Mouse (Mus musculus) MEL (cell line): ENCODE measurements around the gene Gnpnat1. TPM values are rescaled to one million over a fixed set of nuclear protein-coding genes. Genes with fewer than 3 reads are reported as not detected.
A peak's percentile ranks its signal among the peaks of the same experiment; 100 is the strongest.

Experiments
- DNase-seq: peaks from one replicate; pipeline ENCODE4 v3.0.0; 2011; ENCODE audit warnings: low read depth, low spot score
- H3K27ac ChIP-seq: 2 replicates; pipeline ENCODE4 v1.5.1; 2012; ENCODE audit warnings: low read depth, mild to moderate bottlenecking, control low read depth, low read length, moderate library complexity; ENCODE audit not compliant: control insufficient read depth
- H3K27me3 ChIP-seq, 2 experiments: fragments of 150-350 bp in 1 of 2; sonication (generic) in 1 of 2; 2 replicates each; pipeline ENCODE4 v1.6.1; 2012; ENCODE audit warnings: low read length in 2 of 2, mild to moderate bottlenecking in 2 of 2, improper control_type of control experiment in 1 of 2, moderate library complexity in 1 of 2; ENCODE audit not compliant: insufficient read depth in 2 of 2, control insufficient read depth in 1 of 2
- H3K36me3 ChIP-seq, 2 experiments: 2 replicates each; pipeline ENCODE4 v1.6.1; 2012 to 2014; ENCODE audit warnings: low read length in 2 of 2, improper control_type of control experiment in 1 of 2, inconsistent platforms in 1 of 2, mild to moderate bottlenecking in 1 of 2; ENCODE audit not compliant: insufficient read depth in 2 of 2, control insufficient read depth in 1 of 2
- H3K4me1 ChIP-seq, 2 experiments: fragments of 150-350 bp in 1 of 2; sonication (generic) in 1 of 2; 2 replicates each; pipeline ENCODE4 v1.6.1; 2012; ENCODE audit warnings: low read length in 2 of 2, improper control_type of control experiment in 1 of 2, mild to moderate bottlenecking in 1 of 2; ENCODE audit not compliant: insufficient read depth in 2 of 2, control insufficient read depth in 1 of 2
- H3K4me3 ChIP-seq, 2 experiments: fragments of 150-350 bp in 1 of 2; sonication (generic) in 1 of 2; 2 replicates each; pipeline ENCODE4 v1.5.1; 2012; ENCODE audit warnings: low read depth in 2 of 2, low read length in 2 of 2, mild to moderate bottlenecking in 2 of 2, moderate library complexity in 2 of 2, control low read depth in 1 of 2, improper control_type of control experiment in 1 of 2; ENCODE audit not compliant: control insufficient read depth in 1 of 2, insufficient read depth in 1 of 2
- H3K79me2 ChIP-seq: 2 replicates; pipeline ENCODE4 v1.6.1; 2012; ENCODE audit warnings: mild to moderate bottlenecking, low read length, moderate library complexity; ENCODE audit not compliant: control insufficient read depth, poor library complexity, insufficient read depth
- H3K9ac ChIP-seq: 2 replicates; pipeline ENCODE4 v1.6.1; 2012; ENCODE audit warnings: low read depth, mild to moderate bottlenecking, control low read depth, low read length, moderate library complexity; ENCODE audit not compliant: control insufficient read depth, poor library complexity, severe bottlenecking
- H3K9me3 ChIP-seq: fragments of 150-350 bp; sonication (generic); replicated peaks from 2 replicates; pipeline ENCODE4 v1.6.1; 2012; ENCODE audit warnings: mild to moderate bottlenecking, low read length, improper control_type of control experiment, moderate library complexity; ENCODE audit not compliant: insufficient read depth
- BHLHE40 ChIP-seq: IDR thresholded peaks from 2 replicates; pipeline ENCODE4 v1.6.1; 2012; ENCODE audit warnings: low read depth, mild to moderate bottlenecking, inconsistent platforms, low read length, improper control_type of control experiment, borderline replicate concordance
- CHD1 ChIP-seq: IDR thresholded peaks from 2 replicates; pipeline ENCODE4 v1.6.1; 2012; ENCODE audit warnings: low read depth, mild to moderate bottlenecking, inconsistent platforms, low read length, improper control_type of control experiment
- CTCF ChIP-seq, 3 experiments: IDR thresholded peaks in 2 of 3; conservative IDR thresholded peaks in 1 of 3; 2 replicates each; pipeline ENCODE4 v1.5.1; 2011 to 2012; ENCODE audit warnings: low read length in 3 of 3, low read depth in 2 of 3, mild to moderate bottlenecking in 2 of 3, improper control_type of control experiment in 1 of 3, inconsistent platforms in 1 of 3, mixed read lengths in 1 of 3, moderate library complexity in 1 of 3; ENCODE audit not compliant: control insufficient read depth in 1 of 3, insufficient read depth in 1 of 3, poor library complexity in 1 of 3, severe bottlenecking in 1 of 3
- EP300 ChIP-seq, 2 experiments: IDR thresholded peaks; 2 replicates each; pipeline ENCODE4 v1.6.1; 2011; ENCODE audit warnings: improper control_type of control experiment in 2 of 2, low read length in 2 of 2, low read depth in 1 of 2, mild to moderate bottlenecking in 1 of 2
- ETS1 ChIP-seq: IDR thresholded peaks from 2 replicates; pipeline ENCODE4 v1.6.1; 2012; ENCODE audit warnings: low read depth, mild to moderate bottlenecking, inconsistent platforms, low read length, improper control_type of control experiment, moderate library complexity
- GABPA ChIP-seq: IDR thresholded peaks from 2 replicates; pipeline ENCODE4 v1.6.1; 2012; ENCODE audit warnings: low read depth, mild to moderate bottlenecking, inconsistent platforms, low read length, improper control_type of control experiment, moderate library complexity
- JUND ChIP-seq: IDR thresholded peaks from 2 replicates; pipeline ENCODE4 v1.6.1; 2011; ENCODE audit warnings: low read depth, mild to moderate bottlenecking, improper control_type of control experiment, low read length
- KAT2A ChIP-seq: conservative IDR thresholded peaks from 2 replicates; pipeline ENCODE4 v1.6.1; 2012; ENCODE audit warnings: low read depth, low read length, improper control_type of control experiment, inconsistent platforms
- MAFK ChIP-seq: IDR thresholded peaks from 2 replicates; pipeline ENCODE4 v1.6.1; 2011; ENCODE audit warnings: low read depth, mild to moderate bottlenecking, low read length, improper control_type of control experiment, borderline replicate concordance
- MAX ChIP-seq: IDR thresholded peaks from 2 replicates; pipeline ENCODE4 v1.6.1; 2011; ENCODE audit warnings: low read length, improper control_type of control experiment
- MAZ ChIP-seq: IDR thresholded peaks from 2 replicates; pipeline ENCODE4 v1.6.1; 2012; ENCODE audit warnings: low read depth, mild to moderate bottlenecking, inconsistent platforms, low read length, improper control_type of control experiment
- MEF2A ChIP-seq: IDR thresholded peaks from 2 replicates; pipeline ENCODE4 v1.6.1; 2014; ENCODE audit warnings: low read depth, mild to moderate bottlenecking, inconsistent platforms, low read length, improper control_type of control experiment; ENCODE audit not compliant: poor library complexity, insufficient replicate concordance, severe bottlenecking; ENCODE audit errors: extremely low read depth
- MXI1 ChIP-seq: IDR thresholded peaks from 2 replicates; pipeline ENCODE4 v1.6.1; 2011; ENCODE audit warnings: mild to moderate bottlenecking, low read depth, low read length, improper control_type of control experiment
- MYB ChIP-seq: IDR thresholded peaks from 2 replicates; pipeline ENCODE4 v1.6.1; 2011; ENCODE audit warnings: mild to moderate bottlenecking, low read depth, low read length, improper control_type of control experiment
- MYC ChIP-seq: IDR thresholded peaks from 2 replicates; pipeline ENCODE4 v1.6.1; 2011; ENCODE audit warnings: low read depth, mild to moderate bottlenecking, low read length, improper control_type of control experiment, moderate library complexity
- POLR2A ChIP-seq, 2 experiments: IDR thresholded peaks; 2 replicates each; pipeline ENCODE4 v1.6.1; 2011 to 2012; ENCODE audit warnings: low read length in 2 of 2, mild to moderate bottlenecking in 2 of 2, control low read depth in 1 of 2, improper control_type of control experiment in 1 of 2, low read depth in 1 of 2, moderate library complexity in 1 of 2; ENCODE audit not compliant: control insufficient read depth in 1 of 2, insufficient read depth in 1 of 2, poor library complexity in 1 of 2
- POLR2AphosphoS2 ChIP-seq: IDR thresholded peaks from 2 replicates; pipeline ENCODE4 v1.6.1; 2011; ENCODE audit warnings: low read length, improper control_type of control experiment
- POLR2AphosphoS5 ChIP-seq: IDR thresholded peaks from 2 replicates; pipeline ENCODE4 v1.6.1; 2012; ENCODE audit warnings: low read depth, borderline replicate concordance, mild to moderate bottlenecking, inconsistent platforms, low read length, moderate library complexity, mixed read lengths
- RAD21 ChIP-seq: IDR thresholded peaks from 2 replicates; pipeline ENCODE4 v1.6.1; 2011; ENCODE audit warnings: mild to moderate bottlenecking, low read depth, low read length, improper control_type of control experiment
- RCOR1 ChIP-seq: IDR thresholded peaks from 2 replicates; pipeline ENCODE4 v1.6.1; 2012; ENCODE audit warnings: low read depth, mild to moderate bottlenecking, inconsistent platforms, low read length, improper control_type of control experiment
- TBP ChIP-seq: IDR thresholded peaks from 2 replicates; pipeline ENCODE4 v1.8.0; 2011; ENCODE audit warnings: low read depth, low read length, improper control_type of control experiment
- USF1 ChIP-seq: IDR thresholded peaks from 2 replicates; pipeline ENCODE4 v1.6.1; 2014; ENCODE audit warnings: low read depth, mild to moderate bottlenecking, inconsistent platforms, low read length, improper control_type of control experiment, moderate library complexity
- USF2 ChIP-seq, 2 experiments: IDR thresholded peaks; 2 replicates each; pipeline ENCODE4 v1.6.1; 2011 to 2012; ENCODE audit warnings: improper control_type of control experiment in 2 of 2, low read length in 2 of 2, borderline replicate concordance in 1 of 2, inconsistent platforms in 1 of 2, low read depth in 1 of 2, mild to moderate bottlenecking in 1 of 2; ENCODE audit not compliant: insufficient read depth in 1 of 2
- ZC3H11A ChIP-seq: IDR thresholded peaks from 2 replicates; pipeline ENCODE4 v1.6.1; 2012; ENCODE audit warnings: low read depth, mild to moderate bottlenecking, inconsistent platforms, low read length, improper control_type of control experiment
- ZKSCAN1 ChIP-seq: IDR thresholded peaks from 2 replicates; pipeline ENCODE4 v1.6.1; 2012; ENCODE audit warnings: low read depth, mild to moderate bottlenecking, inconsistent platforms, low read length, improper control_type of control experiment, moderate library complexity
- ZMIZ1 ChIP-seq: IDR thresholded peaks from 2 replicates; pipeline ENCODE4 v1.6.1; 2012; ENCODE audit warnings: low read depth, mild to moderate bottlenecking, inconsistent platforms, low read length, improper control_type of control experiment, moderate library complexity
- ZNF384 ChIP-seq: IDR thresholded peaks from 2 replicates; pipeline ENCODE4 v1.6.1; 2012; ENCODE audit warnings: low read depth, mild to moderate bottlenecking, inconsistent platforms, low read length, improper control_type of control experiment
- polyA plus RNA-seq, 2 experiments: library from polyadenylated mRNA; stranded (reverse) in 1 of 2; unstranded in 1 of 2; fragments of >175 nt in 1 of 2; fragments of >200 nt in 1 of 2; gene quantifications; 2 replicates each; pipeline versions ENCODE4 v1.2.1 to v1.2.4; 2012; ENCODE audit warnings: low replicate concordance in 2 of 2, low read depth in 1 of 2; ENCODE audit not compliant: insufficient read length in 2 of 2, insufficient read depth in 1 of 2, missing spikeins in 1 of 2
- total RNA-seq: library from RNA; depleted of rRNA; stranded (reverse); fragments of 300-350 nt; gene quantifications from 2 replicates; pipeline ENCODE4 v1.2.3, GENCODE M21; 2012

Gene Gnpnat1
- total and polyA plus RNA-seq, 3 experiments = 24.8 to 26.8 TPM; not detected in 1

DNA sequence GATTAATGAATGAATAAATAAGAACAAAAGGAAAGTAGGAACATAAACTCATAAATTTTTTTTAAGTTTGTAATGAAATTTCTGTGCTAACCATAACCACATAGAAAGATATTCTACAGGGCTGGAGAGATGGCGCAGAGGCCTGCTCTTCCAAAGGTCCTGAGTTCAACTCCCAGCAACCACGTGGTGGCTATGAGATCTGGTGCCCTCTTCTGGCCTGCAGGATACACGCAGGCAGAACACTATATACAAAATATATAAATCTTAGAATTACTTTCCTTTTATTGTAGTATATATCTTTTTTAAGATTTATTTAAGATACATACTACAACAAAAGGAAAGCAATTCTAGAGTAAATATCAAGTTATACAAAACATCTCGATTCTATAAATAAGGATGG is 21.8 kb downstream of the Gnpnat1 start:
- Histone ChIP-seq H3K27ac (no peak overlapping the region), H3K9ac (no peak overlapping the region), H3K36me3 (peaks cover 11 to 19% of the 10 kb centered on the region in 2 experiments), H3K9me3 (no peaks in the 10 kb centered on the region)
- no peak for TF ChIP-seq MEF2A
- TF ChIP-seq CHD1 = no peak
- no peak for TF ChIP-seq ZNF384
- no peak for TF ChIP-seq MYB
- TF ChIP-seq MAZ = no peak
- TF ChIP-seq EP300 (IDR thresholded peaks at IDR 0.05; ENCODE audit: low read depth in 1 of 2, low read length in 2 of 2) = no peak
- TF ChIP-seq POLR2AphosphoS2 = no peak
- TF ChIP-seq GABPA = no peak
- no peak for TF ChIP-seq ETS1
- no peak for TF ChIP-seq USF2 (IDR thresholded peaks at IDR 0.05; ENCODE audit: borderline replicate concordance in 1 of 2, insufficient read depth in 1 of 2, low read depth in 1 of 2, low read length in 2 of 2)
- TF ChIP-seq RCOR1 = no peak
- TF ChIP-seq MAX = peak; percentile 36; the same call in 1 of the 2 replicates
- no peak for TF ChIP-seq RAD21
- no peak for TF ChIP-seq POLR2A (IDR thresholded peaks at IDR 0.05; ENCODE audit: control insufficient read depth in 1 of 2, insufficient read depth in 1 of 2, low read depth in 1 of 2, low read length in 2 of 2, poor library complexity in 1 of 2)
- no peak for TF ChIP-seq ZKSCAN1
- no peak for TF ChIP-seq ZC3H11A
- TF ChIP-seq ZMIZ1 = no peak
- TF ChIP-seq BHLHE40 = no peak
- no peak for TF ChIP-seq POLR2AphosphoS5
- no peak for TF ChIP-seq MAFK
- peak; percentile 85 for TF ChIP-seq MYC
- no peak for TF ChIP-seq MXI1
- peak; percentile 74 for TF ChIP-seq USF1
- TF ChIP-seq JUND = no peak
- no peak for TF ChIP-seq TBP
- peak; percentile 42 to 59 (median 47) for TF ChIP-seq CTCF (IDR thresholded peaks at IDR 0.05 in 2 of 3, conservative IDR thresholded peaks at IDR 0.05 in 1 of 3; ENCODE audit: control insufficient read depth in 1 of 3, insufficient read depth in 1 of 3, low read depth in 2 of 3, low read length in 3 of 3, poor library complexity in 1 of 3, severe bottlenecking in 1 of 3)
- TF ChIP-seq KAT2A = no peak
- TF ChIP-seq, all 39 proteins: peak for 4
- no peak overlapping the region for H3K4me3 ChIP-seq
- peaks cover 3 to 9% of the 10 kb centered on the region in 2 experiments; a peak in 3 of 4 replicates for H3K4me1 ChIP-seq
- DNase-seq = peak; percentile 53
- H3K79me2 ChIP-seq = peaks cover 9% of the 10 kb centered on the region
- no peaks in the 10 kb centered on the region for H3K27me3 ChIP-seq
